Mouse (Mus musculus): Measurements from ENCODE around the gene Gm33543.

Gene Gm33543

DNA sequence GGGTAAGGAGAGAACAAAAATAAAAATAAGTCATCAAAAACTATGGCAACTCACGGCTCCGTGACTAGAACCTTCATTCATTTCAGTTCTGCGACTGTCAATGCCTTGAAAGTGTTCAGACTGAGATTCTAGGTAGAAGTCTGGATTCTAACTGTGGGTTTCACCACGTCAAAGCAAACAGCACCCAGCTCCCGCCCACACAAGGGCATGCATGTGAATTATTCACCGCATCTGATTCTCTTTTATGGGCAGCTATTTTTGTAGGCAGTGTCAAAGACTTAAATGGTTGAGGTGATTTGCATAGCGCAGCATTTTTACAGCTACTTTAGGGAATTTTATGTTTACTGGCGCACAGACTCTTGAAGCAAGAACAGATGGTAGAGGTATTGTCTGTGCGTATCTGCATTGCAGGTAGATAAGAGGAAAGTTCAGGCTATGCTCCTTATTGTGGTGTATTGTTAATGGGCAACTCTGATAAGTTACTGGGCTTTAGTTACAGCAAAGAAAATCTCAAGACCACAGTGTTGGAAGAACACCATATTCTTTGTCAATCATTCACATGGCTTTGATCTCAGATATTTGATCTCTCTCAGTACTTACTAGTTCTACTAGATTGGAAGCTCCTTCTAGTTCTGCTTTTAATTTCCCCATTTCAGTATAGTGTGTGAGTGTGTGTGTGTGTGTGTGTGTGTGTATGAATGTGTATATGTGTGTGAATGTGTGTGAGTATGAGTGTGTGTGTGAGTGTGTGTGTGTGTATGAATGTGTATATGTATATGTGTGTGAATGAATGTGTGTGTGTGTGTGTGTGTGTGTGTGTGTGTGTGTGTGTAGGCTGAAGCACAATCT is at the start of gene Gm33543:
Gene Gm33543 (minus strand): TSS at position 142 of the 849 bp plus-strand sequence.
- no peak for DNase-seq

DNA sequence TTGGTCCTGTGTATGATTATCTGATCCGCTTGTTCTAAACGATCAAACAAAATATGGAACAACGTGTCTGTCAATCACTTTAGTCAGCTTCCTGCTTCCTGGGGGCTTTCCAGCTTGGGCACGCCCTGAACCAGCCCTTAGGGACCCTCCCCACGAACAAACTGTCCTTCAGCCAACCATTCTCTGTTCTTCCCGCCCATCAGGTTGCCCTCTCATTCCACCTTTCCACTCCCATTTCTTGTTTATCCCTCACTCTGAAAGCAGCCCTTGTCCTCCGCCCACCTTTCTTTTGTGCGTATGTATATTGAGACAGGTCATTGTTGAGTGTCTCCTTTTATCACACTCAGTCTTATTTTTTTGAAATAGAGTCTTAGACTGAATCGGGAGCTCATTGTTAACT is 49.4 kb upstream of the Gm33543 start:
- DNase-seq = no peak

DNA sequence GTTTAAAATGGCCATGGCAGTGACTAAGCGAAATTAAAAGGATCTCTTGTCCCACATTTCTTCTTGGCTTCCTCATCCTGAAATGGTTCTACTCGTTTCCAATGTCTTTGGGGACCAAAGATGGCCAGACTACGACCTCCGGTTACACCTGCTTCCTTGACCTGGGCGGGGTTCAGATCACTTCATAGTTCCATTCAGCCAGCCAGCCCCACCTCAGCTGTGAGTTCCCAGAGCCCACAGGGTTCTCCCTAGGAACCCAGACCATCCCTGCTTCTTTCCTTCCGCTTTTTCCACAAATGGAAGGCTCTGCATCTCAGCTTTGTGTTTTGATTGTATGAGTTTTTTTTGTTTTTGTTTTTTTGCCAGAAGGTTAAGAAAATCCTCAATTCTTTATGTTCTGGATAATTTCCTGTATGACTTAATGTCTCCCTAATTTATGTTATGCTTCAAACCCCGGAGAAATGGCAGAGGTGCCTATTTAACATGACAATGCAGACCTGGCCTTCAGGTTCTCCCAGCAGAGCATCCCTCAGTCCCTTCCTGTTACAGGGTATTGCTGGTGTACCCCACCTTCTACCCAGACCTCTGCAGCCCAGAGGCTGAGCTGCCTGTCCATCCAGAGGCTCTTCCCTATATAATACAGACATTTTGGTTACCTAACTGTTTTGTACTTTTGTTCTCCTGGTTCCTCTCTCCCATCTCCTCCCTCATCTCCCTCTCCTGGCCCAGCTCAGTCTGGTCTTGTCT is 48.7 kb upstream of the Gm33543 start:
- no peak for DNase-seq

DNA sequence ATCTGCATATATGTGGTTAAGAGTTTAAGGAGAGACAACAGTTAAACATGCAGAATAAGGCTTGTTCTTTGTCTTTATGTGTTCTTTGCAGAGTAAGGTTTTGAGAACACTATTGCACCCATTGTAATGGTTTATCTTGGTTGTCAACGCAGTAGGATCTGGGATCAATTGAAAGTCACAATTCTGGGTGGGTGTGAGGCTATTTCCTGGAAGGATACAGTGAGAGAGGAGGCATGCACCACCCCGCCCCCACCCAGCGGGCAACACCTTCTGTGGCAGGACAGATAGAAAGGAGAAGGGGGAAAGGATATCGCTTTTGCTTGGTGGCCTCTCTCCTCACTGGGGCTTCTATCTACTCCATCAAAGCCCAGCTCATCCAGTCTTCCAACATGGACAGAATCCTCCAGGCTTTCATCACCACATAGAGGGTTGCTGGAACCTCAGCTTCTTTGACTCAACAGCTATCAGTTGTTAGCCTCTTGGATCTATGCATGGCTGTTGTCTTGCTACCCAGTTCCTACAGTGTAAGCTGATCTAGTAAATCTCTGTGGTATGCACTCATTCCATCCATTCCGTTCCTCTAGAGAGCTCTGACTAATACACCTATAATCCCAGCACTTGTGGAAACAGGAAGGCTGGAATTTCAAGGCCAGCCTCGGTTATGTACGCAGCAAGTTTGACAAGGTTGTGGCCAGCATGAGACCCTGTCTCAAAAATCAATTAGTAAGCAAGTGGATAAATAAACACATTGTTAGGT is 41.2 kb upstream of the Gm33543 start:
- DNase-seq = no peak

DNA sequence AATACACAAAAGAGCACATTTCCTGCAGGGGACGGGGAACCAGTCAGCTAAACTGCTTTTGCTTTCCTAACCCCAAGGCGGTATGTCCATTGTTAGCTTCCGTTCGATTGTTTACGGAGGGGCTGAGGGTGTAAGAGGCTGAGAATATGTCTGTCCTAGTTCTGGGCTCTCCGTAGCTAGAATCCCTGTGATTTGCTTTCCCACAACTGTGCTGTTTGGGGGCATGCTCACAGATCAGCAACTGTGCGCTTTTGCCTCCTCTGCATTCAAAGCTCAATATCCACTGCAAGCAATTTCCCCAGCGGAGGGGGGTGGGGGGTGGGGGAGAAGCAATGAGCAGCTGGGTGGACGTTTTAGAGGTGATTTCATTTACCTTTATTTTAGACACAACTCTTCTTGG is 39.3 kb upstream of the Gm33543 start:
- DNase-seq = no peak

DNA sequence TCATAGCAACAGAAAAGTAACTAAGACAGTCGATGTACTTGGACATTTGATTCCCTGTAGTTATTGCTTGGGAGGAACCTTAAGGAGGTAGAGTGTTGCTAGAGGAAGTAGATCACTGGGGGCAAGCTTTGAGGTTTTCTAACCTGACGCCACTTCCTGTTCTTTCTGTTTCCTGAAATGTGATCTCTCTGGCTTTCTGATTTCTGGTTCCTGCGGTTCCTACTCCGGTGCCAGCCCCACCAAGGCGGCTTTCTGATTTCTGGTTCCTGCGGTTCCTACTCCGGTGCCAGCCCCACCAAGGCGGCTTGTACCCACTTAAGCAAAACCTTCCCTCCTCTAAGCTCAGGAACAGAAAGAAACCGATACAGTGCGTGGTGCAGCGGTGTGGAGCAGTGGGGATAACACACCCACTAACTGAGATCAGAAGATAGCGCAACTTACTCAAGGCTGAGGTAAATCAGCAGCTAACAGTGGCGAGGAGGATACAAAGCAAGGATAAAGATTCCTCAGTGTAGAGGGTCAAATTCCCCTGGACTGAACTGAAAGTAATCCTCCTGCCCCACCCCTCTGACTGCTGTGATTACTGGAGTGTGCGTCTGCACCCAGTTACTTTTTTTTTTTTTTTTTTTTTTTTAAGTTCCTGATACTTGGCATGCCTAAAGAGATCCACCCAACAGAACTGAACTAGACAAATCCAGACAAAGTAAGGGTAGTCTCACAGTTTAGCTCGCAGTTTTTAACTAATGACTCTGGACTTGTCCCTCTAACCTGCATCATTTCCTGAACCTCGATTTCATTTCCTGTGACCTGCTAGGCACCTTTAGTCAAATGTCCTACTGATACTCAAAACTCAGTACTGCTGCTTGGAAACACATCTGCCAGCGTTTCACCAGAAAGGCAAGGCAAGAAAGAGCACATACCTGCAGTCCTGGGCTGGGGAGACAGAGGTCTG is 37.5 kb upstream of the Gm33543 start:
- DNase-seq = no peak

DNA sequence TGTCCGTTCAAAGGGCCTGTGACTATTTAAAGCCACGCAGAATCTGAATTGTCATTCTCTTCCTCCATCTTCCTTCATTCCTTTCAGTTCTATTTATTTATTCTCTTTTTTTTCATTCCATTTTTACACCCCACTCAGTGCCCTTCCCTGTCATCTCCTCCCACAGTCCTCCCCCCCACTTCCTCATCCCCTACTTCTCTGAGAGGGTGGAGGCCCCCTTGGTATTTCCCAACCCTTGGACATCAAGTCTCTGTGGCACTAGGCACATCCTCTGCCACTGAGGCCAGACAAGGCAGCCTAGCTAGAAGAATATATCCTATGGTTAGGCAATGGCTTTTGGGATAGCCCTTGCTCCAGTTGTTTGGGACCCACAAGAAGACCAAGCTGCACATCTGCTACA is 28.1 kb upstream of the Gm33543 start:
- DNase-seq = no peak

DNA sequence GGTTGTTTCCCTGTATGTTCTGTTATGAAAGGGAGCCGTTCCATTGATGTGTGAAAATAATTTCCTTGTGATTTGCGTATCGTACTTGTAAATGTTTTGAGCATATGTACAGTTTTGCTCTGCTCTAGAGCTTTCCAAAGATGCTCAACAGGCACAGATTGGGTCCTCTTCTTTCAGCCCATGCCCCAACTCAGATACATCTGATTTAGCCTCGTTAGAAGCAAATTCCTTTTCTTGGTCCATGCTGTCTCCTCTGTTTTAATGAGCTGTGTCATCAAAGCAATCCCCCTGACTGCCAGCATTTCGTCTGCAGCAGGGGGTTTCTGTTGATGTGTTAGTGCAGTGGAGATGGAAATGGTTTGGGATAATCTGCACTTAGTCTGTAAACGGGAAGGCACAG is 25.6 kb upstream of the Gm33543 start:
- no peak for DNase-seq

DNA sequence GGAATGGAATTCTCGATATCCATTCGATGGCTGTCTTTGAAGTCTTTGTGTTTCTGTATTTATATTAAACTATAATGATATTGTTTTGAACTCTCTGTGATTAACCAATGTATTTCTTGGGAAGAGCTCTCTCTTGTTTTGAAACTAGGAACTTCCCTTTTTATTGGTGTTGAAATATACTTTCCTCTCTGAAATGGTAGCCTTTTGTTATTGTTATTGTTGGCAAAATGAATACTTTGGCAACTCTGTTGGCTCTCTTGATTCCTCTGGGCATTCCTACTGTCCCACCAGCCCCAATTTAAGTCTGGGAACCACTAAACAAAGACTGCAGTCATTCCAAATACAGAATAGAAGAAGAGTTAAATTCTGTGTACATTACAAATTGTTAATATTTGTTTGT is 24.9 kb upstream of the Gm33543 start:
- no peak for DNase-seq

DNA sequence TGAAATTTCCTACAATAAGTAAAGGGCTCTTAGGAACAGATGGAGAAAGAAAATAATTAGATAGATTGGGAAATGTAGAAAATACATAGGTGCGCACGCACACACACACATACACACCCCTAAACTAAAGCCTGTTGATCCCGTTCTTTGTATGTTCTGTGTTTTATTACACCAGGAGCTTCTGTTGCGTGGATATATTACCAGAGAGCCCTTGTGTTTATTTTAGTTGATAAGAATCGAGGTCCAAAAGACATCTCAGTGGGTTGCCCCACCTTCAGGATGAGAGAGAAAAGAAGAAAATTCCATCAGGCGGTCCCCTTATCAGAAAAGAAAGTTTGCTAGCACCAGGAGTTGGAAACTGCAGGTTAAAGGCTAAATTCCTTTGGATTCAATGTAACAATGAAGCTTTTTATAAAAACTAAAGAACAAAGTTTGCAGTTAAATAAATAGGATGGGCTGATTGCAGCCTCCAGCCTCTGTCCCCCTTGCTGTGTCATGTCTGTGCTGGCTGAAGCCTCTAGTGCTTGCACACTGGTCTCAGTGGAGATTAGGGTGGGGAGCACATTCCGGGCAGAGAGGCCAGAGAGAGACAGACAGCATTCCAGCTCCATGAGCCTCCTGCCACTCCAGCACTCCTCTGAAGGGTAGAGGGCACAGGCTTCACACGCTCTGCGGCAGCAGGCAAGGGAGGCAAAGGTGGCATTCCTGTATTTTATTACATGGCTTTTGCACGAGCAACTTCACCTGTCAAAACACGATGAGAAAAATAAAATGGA is 21.8 kb upstream of the Gm33543 start:
- peak; percentile 24 to 71 for DNase-seq

DNA sequence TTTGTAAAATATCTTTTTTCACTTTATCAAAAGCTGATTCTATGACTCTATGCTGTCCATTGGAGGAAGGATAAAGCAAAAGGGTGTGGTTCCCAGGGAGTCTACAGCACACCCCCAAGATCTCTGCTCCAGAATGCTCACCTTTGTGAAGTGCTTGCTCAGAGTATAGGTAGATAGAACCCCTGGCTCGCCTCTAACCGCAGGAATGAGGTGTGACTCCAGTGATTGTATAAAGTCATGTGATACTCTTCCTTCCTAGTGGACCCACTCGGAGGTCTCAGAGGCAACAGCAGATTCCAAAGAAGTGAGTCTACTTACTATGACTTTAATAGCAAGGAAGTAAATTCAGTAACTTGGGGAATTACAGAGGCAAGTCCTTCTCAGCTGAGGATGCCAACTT is 19.9 kb upstream of the Gm33543 start:
- DNase-seq = peak in 1 of 2 experiments; percentile 40

DNA sequence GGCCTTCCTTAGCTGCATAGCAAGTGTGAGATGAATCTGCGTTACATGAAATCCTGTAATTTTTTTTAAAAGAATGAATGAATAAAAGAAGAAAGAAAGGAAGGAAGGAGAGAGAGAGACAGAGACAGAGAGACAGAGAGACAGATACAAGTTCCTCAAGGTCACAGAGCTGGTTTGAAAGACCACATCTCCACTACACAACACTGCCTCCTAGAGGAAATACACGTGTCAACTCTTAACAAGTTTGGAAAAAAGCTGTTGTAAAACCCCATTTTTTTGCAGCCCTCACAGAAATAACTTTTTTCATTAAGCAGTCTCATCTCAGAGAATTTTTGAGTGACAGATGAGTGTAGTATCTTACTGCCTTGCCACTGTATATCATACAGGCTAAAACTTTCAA is 15.4 kb upstream of the Gm33543 start:
- DNase-seq = peak in 1 of 2 experiments; percentile 12

DNA sequence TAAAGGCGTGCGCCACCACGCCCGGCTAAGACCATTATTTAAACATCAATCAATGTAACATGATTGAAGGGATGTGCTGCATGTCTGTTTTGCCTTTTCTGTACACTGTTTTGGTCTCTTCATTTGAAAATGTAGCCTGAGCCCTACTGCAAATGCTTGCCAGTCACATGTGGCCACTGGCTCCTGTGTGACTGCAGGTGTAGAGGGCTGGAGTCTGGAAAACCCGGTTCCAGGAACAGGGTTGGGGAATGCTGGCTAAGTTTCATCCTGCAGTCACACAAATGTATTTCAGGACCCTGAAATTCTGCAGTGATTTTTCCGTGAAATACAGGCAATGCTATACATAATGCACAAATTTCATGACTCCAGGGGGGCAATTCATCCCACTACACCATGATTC is 12.7 kb upstream of the Gm33543 start:
- no peak for DNase-seq

DNA sequence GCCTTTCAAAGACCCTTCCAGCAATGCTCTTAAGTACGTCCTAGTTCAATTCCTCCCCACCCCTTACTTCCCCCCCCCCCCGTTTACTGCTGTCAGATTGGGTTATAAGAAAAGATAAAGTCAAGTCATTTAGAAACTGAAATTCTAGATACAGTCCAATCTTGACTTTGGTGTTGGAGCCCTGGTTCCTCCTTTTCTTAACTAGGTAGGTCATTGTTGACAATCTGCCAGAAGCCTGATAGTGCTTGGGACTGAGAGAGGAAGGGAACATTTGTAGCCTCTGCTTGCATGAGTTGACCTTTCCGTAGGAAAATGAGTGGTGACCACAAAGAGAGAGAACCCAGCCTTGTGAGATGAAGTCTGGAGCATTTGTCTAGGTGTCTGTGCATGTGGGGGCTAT is 7.8 kb upstream of the Gm33543 start:
- DNase-seq = peak in 1 of 2 experiments; percentile 16

DNA sequence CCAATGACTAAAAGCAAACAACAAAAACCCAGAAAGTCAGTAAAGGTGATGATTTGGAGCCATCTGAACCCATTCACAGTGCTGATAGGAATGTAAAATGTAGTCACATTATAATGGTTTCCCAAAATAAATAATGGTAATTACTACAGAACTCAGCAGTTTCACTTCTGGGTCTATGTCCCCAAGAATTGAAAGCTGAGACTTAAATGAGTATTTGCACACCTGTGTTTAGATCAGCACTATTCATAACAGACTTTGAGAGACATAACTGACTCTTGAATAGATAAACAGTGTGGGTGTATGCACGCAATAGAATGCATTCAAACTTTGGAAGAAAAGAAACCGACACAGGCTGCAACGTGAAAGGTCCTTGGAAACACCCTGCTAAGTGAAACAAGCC is 4.0 kb upstream of the Gm33543 start:
- DNase-seq = no peak

DNA sequence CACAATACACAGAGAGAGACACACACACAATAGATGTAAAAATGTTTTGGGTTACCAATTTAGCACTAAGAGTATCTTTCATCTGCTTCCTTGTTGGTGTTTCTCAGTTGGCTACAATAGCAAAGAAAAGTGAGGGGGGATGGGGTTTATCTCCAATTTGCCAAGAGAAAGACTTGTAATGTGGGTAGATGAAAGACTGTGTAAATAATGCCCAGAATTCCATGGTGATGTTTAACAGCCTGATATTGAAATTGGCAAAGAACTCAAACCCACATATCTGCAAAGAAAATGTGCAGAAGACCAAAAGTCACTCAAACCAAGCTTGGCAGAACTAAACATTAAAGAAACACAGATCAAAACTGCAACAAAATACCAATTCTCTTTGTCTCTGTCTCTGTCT is 3.6 kb upstream of the Gm33543 start:
- no peak for DNase-seq

DNA sequence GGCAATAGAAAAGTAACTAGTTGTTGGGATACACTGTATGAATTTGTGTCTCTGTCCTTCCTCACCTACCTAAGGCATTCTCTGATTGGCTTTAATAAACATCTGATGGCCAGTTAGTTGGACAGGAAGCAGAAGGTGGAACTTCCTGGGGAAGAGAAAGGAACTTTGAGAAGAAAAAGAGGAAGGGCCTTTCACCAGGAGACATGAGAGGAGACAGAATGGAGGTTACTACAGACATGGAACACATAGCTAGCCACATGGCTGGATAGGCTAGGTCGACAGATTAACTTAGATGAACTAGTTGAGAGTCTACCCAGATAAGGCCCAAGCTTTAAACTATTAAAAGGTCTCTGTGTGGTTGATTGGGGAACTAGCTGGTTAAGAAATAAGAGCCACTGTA is 1.1 kb upstream of the Gm33543 start:
- no peak for DNase-seq

DNA sequence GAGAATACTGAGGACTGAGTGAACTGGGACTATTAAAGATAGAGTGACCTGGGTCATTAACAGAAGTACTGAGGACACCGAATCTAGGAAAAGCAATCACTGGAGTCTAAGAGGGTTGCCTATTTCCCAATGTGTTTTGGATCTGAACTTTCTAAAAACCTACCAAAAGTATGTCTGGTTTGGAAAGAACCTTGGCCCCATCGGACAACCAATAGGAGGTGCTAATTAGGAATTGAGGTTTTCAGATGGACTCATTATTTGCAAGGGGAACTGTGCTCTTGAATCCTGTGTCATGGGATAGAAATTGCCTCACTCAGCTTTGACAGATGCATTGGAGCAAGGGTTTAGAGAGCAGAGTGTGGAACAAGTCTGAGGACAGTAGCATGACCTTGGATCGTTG is 1.5 kb downstream of the Gm33543 start:
- DNase-seq = no peak

DNA sequence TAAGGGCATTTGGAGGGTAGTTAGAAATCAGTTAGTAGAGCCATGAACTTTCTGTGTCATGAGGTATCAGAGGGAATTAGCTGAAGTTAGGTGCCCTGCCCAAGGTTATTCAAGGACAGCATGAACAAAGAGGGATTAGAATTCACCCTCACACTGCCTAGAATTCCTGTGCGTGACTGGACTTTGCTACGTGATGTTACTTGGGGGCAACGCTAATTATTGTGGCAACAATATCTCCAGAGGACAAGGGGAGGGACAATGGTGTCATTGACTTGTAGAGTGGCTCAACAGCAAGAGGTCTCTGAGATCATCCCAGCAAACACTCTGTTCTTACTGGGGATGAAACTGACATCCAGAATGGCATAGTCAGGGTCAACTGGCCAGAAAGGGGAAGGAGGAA is 2.9 kb downstream of the Gm33543 start:
- DNase-seq = no peak

DNA sequence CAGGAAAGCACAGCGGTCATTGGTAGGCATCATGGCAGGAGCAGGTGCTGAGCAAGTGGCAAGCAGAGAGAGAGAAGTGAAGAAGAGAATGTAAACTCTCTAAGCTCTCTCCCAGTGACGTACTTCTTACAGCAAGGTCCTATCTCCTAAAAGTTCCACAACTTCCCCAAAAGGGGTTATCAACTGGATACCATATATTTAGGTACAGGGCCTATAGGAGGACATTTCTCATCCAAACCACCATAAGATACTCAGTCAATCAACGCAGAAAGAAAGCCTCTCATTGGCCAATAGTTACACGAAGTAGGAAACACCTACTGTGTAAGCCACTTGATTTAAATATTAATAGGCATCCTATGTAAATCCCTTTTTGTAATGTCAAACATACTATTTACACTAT is 3.7 kb downstream of the Gm33543 start:
- no peak for DNase-seq

DNA sequence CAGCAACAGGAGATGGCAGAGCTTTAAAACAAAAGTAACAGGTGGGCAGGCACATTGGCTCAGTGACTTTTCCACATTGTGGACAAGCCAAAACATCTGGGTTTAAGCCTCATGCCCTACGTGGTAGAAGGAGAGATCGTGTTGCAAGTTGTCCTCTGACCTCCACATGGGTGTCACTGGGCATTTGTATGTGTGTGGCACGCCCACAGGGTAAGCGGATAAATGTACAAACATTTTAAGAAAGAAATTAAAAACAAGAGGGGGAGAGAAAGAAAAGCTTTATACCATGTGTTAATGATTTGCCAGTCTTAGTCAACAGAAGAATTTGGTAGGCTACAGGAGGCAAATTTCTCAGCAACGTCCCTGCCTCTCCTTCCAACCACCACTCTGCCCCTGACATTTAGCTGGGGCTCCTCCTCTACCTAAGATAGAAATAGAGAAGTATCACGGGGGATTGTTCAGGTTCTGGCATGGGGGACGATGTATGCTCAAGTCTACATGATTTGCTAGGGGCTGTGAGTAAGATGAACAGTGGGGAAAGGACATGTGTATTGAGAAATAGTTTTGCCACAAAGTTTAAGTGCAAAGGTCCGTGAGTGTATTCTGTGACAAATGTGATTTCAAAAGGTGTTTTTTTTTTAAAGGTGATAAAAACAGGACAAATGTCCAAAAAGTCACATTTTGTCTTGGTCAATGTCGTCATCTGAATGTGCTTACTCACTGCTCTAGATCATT is 6.0 kb downstream of the Gm33543 start:
- DNase-seq = no peak
